Mouse (Mus musculus): Measurements from ENCODE around the gene Pak7. TPM values are rescaled to one million over a fixed set of nuclear protein-coding genes. Genes with fewer than 3 reads are reported as not detected.

Gene Pak7
- total and polyA plus RNA-seq, 3 experiments = 0.08 to 0.14 (median 0.14) TPM

- H3K9ac ChIP-seq (ENCODE audit: low read depth, low read length) = no peak overlapping the region
- H3K36me3 ChIP-seq (ENCODE audit: control insufficient read depth, insufficient read depth, low read length) = no peaks in the 10 kb centered on the region
- DNase-seq = no peak
- no peaks in the 10 kb centered on the region for H3K27me3 ChIP-seq (ENCODE audit: control insufficient read depth, insufficient read depth, low read length)
- H3K4me3 ChIP-seq = no peak overlapping the region
- TF ChIP-seq CTCF (IDR thresholded peaks at IDR 0.05) (no peak), EP300 (IDR thresholded peaks at IDR 0.05; ENCODE audit: insufficient read depth, low read depth, low read length) (no peak)
- no peak overlapping the region for H3K27ac ChIP-seq
- H3K4me1 ChIP-seq (ENCODE audit: control insufficient read depth, insufficient read depth, low read length) = no peaks in the 10 kb centered on the region
- intact Hi-C loops (cut with DNase I) = no loop called here
- WGBS = 21% methylated on average over 27 of the region's 27 CpGs
- no peaks in the 10 kb centered on the region for H3K79me2 ChIP-seq (replicated peaks; ENCODE audit: control insufficient read depth, insufficient read depth, low read length)
Measured at GRCm38 (mm10) chr2:136050793-136051615, 336.8 kb downstream of the Pak7 start.

GRCm38 (mm10) chr2:136048464-136048863 is 339.3 kb downstream of the Pak7 start:
- TF ChIP-seq CTCF (IDR thresholded peaks at IDR 0.05) = no peak
- no peak for TF ChIP-seq EP300 (IDR thresholded peaks at IDR 0.05; ENCODE audit: insufficient read depth, low read depth, low read length)
- no peak for TF ChIP-seq POLR2A (IDR thresholded peaks at IDR 0.05; ENCODE audit: insufficient read depth, low read depth, low read length)
- H3K79me2 ChIP-seq (replicated peaks; ENCODE audit: control insufficient read depth, insufficient read depth, low read length) = no peaks in the 10 kb centered on the region
- WGBS = 89% methylated on average over 4 of the region's 4 CpGs
- no peak overlapping the region for H3K4me3 ChIP-seq
- H3K9ac ChIP-seq (ENCODE audit: low read depth, low read length) = no peak overlapping the region
- DNase-seq = no peak
- no peaks in the 10 kb centered on the region for H3K4me1 ChIP-seq (ENCODE audit: control insufficient read depth, insufficient read depth, low read length)
- H3K27me3 ChIP-seq (ENCODE audit: control insufficient read depth, insufficient read depth, low read length) = no peaks in the 10 kb centered on the region
- intact Hi-C loops (cut with DNase I) = no loop called here
- no peak overlapping the region for H3K27ac ChIP-seq
- H3K36me3 ChIP-seq (ENCODE audit: control insufficient read depth, insufficient read depth, low read length) = no peaks in the 10 kb centered on the region

Other genes with a start within 250 kb of the Pak7 start
- under 1 TPM; 0.36 to 0.39 TPM for gene Ankef1, start 113.9 kb upstream of the Pak7 start, total RNA-seq (2021)
- gene Ankef1, start 113.9 kb upstream of the Pak7 start, polyA plus RNA-seq (2012; rRNA removed) = 1.2 and 1.7 TPM in 2 replicates